Mouse (Mus musculus) hindbrain, embryonic 11.5 days (tissue): ENCODE results near the gene Nsd2. TPM values are rescaled to one million over a fixed set of nuclear protein-coding genes. Genes with fewer than 3 reads are reported as not detected.
A peak's percentile ranks its signal among the peaks of the same experiment; 100 is the strongest.

ENCODE experiments used
- ATAC-seq: fragments of 200-750 bp; cut with Nextera tagmentation; 2 replicates; pipeline ENCODE4 v1.8.0; 2017; ENCODE audit warnings: mild to moderate bottlenecking, moderate TSS enrichment, moderate library complexity; ENCODE audit not compliant: low FRiP score
- DNase-seq: peaks from one replicate; pipeline ENCODE4 v3.0.0-alpha.2; 2015; ENCODE audit warnings: low spot score
- H3K27ac ChIP-seq: fragments of 300-500 bp; sonication (generic); 2 replicates; pipeline ENCODE4 v1.5.1; 2014; ENCODE audit warnings: mild to moderate bottlenecking, low read depth, low read length
- H3K27me3 ChIP-seq: fragments of 300-500 bp; sonication (generic); 2 replicates; pipeline ENCODE4 v1.6.1; 2014; ENCODE audit warnings: mild to moderate bottlenecking, low read length, moderate library complexity, mixed read lengths; ENCODE audit not compliant: control insufficient read depth, insufficient read depth
- H3K36me3 ChIP-seq: fragments of 300-500 bp; sonication (generic); 2 replicates; pipeline ENCODE4 v1.6.1; 2014; ENCODE audit warnings: mild to moderate bottlenecking, low read length, moderate library complexity, mixed read lengths; ENCODE audit not compliant: control insufficient read depth, insufficient read depth
- H3K4me1 ChIP-seq: fragments of 300-500 bp; sonication (generic); replicated peaks from 2 replicates; pipeline ENCODE4 v1.6.1; 2014; ENCODE audit warnings: low read length, mixed read lengths; ENCODE audit not compliant: control insufficient read depth, insufficient read depth
- H3K4me2 ChIP-seq: fragments of 300-500 bp; sonication (generic); replicated peaks from 2 replicates; pipeline ENCODE4 v1.6.1; 2014; ENCODE audit warnings: mild to moderate bottlenecking, low read depth, low read length
- H3K4me3 ChIP-seq: fragments of 300-500 bp; sonication (generic); 2 replicates; pipeline ENCODE4 v1.5.1; 2014; ENCODE audit warnings: low read depth, low read length
- H3K9ac ChIP-seq: fragments of 300-500 bp; sonication (generic); 2 replicates; pipeline ENCODE4 v1.6.1; 2014; ENCODE audit warnings: low read depth, low read length
- H3K9me3 ChIP-seq: fragments of 300-500 bp; sonication (generic); 2 replicates; pipeline ENCODE4 v1.6.1; 2016; ENCODE audit warnings: low read length; ENCODE audit not compliant: control insufficient read depth
- WGBS: fragments of 180-500 bp; shearing (Covaris S2); extraction: QIAGEN DNeasy Blood & Tissue Kit; methylation state at CpG from one replicate; pipeline ENCODE4 v1.1.7; 2014; 5-methylcytosine and 5-hydroxymethylcytosine counted together
- polyA plus RNA-seq: library from polyadenylated mRNA; unstranded; fragments of >200 nt; fragmentation: Nextera tagmentation; extraction: Ambion mirVana; gene quantifications from 2 replicates; pipeline ENCODE4 v1.2.1, GENCODE M21; 2014

The Nsd2 gene
- polyA plus RNA-seq, 1 experiment from 2014 or later: 95.3 TPM

DNA sequence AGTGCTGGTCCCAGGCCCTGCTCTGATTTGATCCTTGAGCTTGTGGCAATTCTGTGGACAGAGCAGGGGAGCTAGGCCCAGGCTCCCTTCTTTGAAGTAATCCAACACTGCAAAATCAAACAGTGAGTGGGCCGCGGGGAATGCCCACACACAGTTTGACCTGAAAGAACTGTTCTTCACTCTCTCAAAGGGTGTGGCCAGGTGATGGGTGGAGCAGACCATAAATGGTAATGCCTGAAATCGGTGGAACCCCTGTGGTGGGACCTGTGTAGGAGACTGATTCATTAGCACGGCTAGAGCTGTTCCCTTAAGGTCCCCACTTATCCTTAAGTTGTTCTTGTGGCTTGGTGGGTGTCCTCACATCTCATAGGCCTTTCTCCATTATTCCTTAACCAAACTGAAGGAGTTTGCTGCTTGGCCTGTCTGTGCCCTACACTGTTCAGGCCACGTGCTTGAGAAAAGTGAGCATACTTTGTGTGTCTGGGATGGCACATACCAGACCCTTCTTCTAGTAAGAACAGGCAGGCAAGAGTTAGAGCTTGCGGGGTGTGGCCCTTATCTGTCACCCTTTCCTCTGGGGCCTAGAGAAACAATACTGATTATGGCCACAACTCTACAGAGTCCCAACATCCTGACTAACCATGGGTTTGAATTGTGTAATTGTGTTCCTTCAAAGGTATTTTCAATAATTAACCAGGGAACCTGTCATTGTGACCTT is 4.4 kb upstream of the Nsd2 start:
- 85% methylated on average over 6 of the region's 6 CpGs for WGBS

DNA sequence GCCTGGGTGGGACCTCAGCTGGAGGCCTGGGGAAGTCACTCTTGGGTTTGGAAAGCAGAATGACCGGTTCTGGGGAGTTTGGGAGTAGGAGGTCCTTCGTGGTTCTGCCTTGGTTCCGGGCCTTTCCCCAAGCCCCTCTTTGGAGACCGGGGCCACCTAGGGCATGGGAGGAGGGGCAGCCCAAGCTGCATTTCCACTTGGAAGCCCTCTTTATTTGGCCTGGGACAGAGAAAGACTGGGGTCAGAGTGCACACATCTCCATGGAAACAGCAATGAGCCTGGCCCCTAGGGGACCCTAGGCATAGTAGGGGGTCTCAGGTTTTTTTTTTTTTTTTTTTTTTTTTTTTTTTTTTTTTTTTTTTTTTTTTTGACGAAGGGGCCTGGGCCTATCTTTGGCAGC is 2.4 kb upstream of the Nsd2 start:
- Histone ChIP-seq H3K9ac (no peak overlapping the region), H3K9me3 (no peaks in the 10 kb centered on the region), H3K27ac (no peak overlapping the region), H3K4me1 (peaks cover 10% of the 10 kb centered on the region), H3K36me3 (no peaks in the 10 kb centered on the region), H3K27me3 (no peaks in the 10 kb centered on the region), H3K4me2 (no peak overlapping the region), H3K4me3 (no peak overlapping the region)
- 14% methylated on average over 5 of the region's 5 CpGs for WGBS
- DNase-seq (peak; percentile 54), ATAC-seq (no peak)

More for the DNA sequence above, 4.4 kb upstream of the Nsd2 start:
- DNase-seq: no peak
- Histone ChIP-seq H3K9ac (no peak overlapping the region), H3K36me3 (no peaks in the 10 kb centered on the region), H3K9me3 (no peaks in the 10 kb centered on the region), H3K4me1 (peaks cover 10% of the 10 kb centered on the region), H3K4me3 (no peak overlapping the region), H3K27ac (no peak overlapping the region), H3K27me3 (no peaks in the 10 kb centered on the region), H3K4me2 (no peak overlapping the region)
- ATAC-seq: no peak

DNA sequence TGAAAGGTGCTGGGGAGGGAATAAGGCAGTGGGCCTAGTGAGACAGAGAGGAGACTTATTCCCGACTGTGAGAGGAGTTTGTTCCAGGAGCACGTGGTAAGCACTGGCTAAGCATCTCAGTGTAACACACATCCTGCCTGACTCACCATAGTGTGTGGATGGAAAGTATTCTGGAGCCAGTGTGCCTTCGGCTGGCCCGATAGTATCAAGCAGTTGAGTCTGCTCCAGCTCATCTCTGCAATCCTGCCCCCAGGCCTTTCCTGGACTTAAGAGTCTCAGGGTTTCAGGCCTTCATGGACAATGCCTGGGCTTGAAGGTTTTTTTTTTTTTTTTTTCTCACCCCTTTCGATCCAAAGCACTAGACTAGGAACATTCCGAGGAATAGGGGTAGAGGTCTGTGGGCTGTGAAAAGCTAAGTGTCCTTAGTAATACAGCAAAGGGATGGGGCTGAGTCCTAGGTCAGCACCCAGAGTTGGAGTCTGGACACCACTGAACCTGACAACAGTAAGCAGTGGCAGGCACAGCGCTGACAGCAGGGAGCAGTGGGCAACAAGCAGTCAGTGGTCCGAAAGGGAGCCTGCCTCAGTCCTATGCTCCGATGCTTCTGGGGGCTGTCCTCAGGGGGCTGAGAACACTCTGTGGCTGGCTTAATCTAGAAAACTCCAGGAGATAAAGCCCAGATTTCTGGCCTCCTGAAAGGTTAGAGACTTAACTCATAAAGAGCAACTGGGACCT is 1.2 kb upstream of the Nsd2 start:
- H3K36me3 ChIP-seq: no peaks in the 10 kb centered on the region
- peak overlapping the region; percentile 100 for H3K4me3 ChIP-seq

DNA sequence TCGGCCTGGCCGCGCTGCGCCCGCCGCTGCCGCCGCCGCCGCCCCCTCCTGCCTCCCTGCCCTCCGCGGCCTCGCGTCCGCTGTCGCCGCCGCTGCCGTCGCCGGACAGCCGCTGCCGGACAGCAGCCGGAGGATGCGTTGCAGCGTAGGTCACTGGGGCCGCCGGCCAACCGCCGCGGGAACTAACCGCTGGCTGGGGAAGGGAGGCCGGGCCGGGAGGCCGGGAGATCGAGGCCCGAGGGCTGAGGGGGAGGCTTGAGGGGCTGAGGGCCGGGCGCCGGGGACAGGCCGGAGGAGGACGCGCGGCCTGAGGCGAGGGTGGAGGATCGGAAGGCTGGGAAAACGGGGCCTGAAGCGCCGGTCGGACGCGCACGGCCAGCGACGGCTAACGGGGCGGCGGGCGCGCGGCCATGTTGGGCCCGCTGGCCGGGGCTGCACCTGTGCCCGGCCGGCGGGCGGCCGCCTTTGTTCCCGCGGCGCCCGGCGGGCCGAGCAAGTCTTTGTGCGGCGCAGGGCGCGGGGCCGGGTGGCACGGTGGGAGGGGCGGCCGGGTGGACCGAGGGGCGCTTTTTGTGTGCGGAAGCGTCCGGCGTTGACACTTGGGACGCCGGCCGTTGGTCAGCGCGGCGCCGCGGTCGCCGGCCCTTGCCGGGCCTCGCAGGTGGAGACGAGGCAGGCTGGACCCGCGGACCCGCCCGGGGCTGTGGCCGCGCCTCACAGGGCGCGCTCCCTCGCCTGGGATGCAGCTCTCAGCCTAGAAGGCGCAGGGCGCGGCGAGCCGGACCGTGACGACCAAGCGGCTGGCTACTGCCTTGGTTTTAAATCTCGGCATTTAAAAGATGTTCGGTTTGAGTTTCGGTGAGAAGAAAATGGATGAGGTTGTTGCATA is 452 bp downstream of the Nsd2 start:
- peak overlapping the region; percentile 100 for H3K27ac ChIP-seq
- peak; percentile 70 for ATAC-seq
- peak overlapping the region; percentile 100 for H3K9ac ChIP-seq
- DNase-seq: peak; percentile 78
- no peaks in the 10 kb centered on the region for H3K27me3 ChIP-seq
- no peaks in the 10 kb centered on the region for H3K36me3 ChIP-seq
- WGBS: 1% methylated on average over 79 of the region's 121 CpGs
- peak overlapping the region; percentile 65 for H3K4me2 ChIP-seq
- H3K9me3 ChIP-seq: no peaks in the 10 kb centered on the region
- peaks cover 10% of the 10 kb centered on the region for H3K4me1 ChIP-seq
- H3K4me3 ChIP-seq: peak overlapping the region; percentile 100

More for the DNA sequence above, 1.2 kb upstream of the Nsd2 start:
- peak; percentile 45 for DNase-seq
- H3K9ac ChIP-seq: peak overlapping the region; percentile 100
- peak overlapping the region; percentile 100 for H3K27ac ChIP-seq
- H3K4me1 ChIP-seq: peaks cover 10% of the 10 kb centered on the region
- 13% methylated on average over 9 of the region's 9 CpGs for WGBS
- no peaks in the 10 kb centered on the region for H3K27me3 ChIP-seq
- ATAC-seq: peak; percentile 52
- H3K9me3 ChIP-seq: no peaks in the 10 kb centered on the region
- peak overlapping the region; percentile 87 for H3K4me2 ChIP-seq

DNA sequence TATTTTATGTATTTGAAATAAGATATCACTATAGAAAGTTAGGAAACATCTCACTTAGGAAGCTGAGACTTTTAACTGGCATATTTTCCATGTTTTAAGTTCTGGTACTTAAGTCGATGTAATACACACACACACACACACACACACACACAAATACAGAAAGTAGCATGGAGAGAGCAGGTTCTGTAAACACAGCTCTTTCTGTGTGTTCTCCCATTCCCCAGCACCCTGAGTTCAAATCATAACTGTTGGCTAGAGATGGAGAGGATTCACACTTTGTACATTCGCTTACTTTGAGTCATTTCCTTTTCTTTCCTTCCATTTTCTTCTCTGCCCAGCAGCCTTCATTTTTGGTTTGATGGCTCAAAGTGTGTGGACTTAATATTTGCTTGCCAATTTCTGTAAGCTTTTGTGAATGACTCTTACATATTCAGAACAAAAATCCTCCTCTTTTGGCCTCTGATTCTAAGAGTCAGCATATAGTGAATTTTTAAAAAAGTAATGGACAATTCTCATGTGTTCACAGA is 1.4 kb downstream of the Nsd2 start:
- Histone ChIP-seq H3K4me1 (peaks cover 10% of the 10 kb centered on the region), H3K36me3 (no peaks in the 10 kb centered on the region), H3K27ac (no peak overlapping the region), H3K4me2 (peak overlapping the region; percentile 65), H3K9ac (peak overlapping the region; percentile 100), H3K27me3 (no peaks in the 10 kb centered on the region), H3K4me3 (peak overlapping the region; percentile 100), H3K9me3 (no peaks in the 10 kb centered on the region)
- ATAC-seq (no peak), DNase-seq (peak; percentile 21)
- WGBS: 37% methylated on average over 2 of the region's 2 CpGs

DNA sequence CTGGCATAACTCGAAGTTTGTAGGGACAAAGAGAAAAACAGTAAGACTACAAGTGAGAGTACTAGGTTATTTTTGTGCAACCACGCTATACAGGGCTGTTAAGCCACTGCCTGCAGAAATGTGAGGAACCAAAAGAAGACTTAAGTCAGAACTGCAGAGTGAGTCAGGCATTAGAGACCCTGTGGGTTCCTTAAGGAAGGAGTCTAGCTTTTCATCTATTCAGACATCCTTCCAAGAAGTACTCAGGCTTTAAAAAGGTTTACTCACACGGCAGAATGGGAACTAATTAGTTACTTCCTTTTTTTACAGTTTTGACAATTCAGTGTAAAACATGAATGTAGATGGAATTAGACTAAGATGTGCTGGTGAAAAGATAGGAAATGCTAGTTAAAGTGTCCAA is 1.9 kb downstream of the Nsd2 start:
- Histone ChIP-seq H3K27me3 (no peaks in the 10 kb centered on the region), H3K9ac (peak overlapping the region; percentile 100), H3K36me3 (no peaks in the 10 kb centered on the region), H3K4me1 (peaks cover 10% of the 10 kb centered on the region), H3K9me3 (no peaks in the 10 kb centered on the region), H3K27ac (no peak overlapping the region), H3K4me3 (peak overlapping the region; percentile 100), H3K4me2 (peak overlapping the region; percentile 65)
- 43% methylated on average over 3 of the region's 3 CpGs for WGBS
- no peak for ATAC-seq
- no peak for DNase-seq

DNA sequence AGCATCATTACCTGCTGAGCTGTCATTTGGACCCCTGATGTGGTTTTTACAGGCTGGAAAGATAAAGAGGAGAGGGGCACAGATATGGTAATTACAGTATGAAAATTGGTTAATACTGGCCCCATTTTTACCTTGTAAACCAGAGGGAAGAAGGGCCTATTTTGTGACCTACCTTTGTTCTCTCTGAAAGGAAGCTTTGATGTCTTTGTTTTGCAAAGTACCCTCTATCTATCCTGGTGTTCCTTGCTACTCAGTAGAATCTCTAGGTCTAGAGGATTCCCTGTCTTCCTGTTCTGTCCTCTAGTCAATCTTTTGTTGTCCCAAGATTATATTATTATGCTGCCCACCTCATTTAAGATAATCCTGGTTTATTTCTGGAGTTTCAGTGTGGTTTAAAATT is 5.5 kb downstream of the Nsd2 start:
- H3K4me1 ChIP-seq: no peaks in the 10 kb centered on the region; the same call in 1 of the 2 replicates

DNA sequence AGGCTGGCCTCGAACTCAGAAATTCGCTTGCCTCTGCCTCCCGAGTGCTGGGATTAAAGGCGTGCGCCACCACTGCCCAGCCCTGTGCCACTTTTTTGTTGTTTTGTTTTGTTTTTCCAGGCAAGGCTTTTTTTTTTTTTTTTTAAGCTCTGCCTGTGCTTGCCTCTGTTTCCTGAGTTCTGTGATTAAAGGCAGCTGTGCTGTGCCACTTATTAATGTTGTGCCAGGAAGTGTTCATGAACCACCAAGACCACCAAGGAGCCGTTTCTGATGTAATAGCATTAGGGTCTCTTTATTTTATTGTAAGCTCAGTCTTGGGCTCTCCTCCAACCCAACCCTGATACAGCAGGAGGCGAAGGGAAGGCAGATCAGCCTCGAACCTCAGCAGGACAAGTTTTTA is 7.6 kb downstream of the Nsd2 start:
- no peaks in the 10 kb centered on the region for H3K27me3 ChIP-seq
- ATAC-seq: no peak
- 87% methylated on average over 8 of the region's 8 CpGs for WGBS
- no peak overlapping the region for H3K4me2 ChIP-seq
- H3K27ac ChIP-seq: no peak overlapping the region
- H3K36me3 ChIP-seq: no peaks in the 10 kb centered on the region
- no peak overlapping the region for H3K4me3 ChIP-seq
- H3K4me1 ChIP-seq: no peaks in the 10 kb centered on the region; the same call in 1 of the 2 replicates
- no peaks in the 10 kb centered on the region for H3K9me3 ChIP-seq
- DNase-seq: no peak
- H3K9ac ChIP-seq: no peak overlapping the region

More for the DNA sequence above, 5.5 kb downstream of the Nsd2 start:
- no peak overlapping the region for H3K4me2 ChIP-seq
- no peak overlapping the region for H3K27ac ChIP-seq
- H3K36me3 ChIP-seq: no peaks in the 10 kb centered on the region
- DNase-seq: no peak
- no peaks in the 10 kb centered on the region for H3K27me3 ChIP-seq
- no peaks in the 10 kb centered on the region for H3K9me3 ChIP-seq
- H3K9ac ChIP-seq: no peak overlapping the region
- ATAC-seq: no peak
- H3K4me3 ChIP-seq: no peak overlapping the region
